Mouse (Mus musculus) MEL (cell line): ENCODE results near the gene Trpc7. TPM values are rescaled to one million over a fixed set of nuclear protein-coding genes. Genes with fewer than 3 reads are reported as not detected.

Source experiments
- DNase-seq: peaks from one replicate; pipeline ENCODE4 v3.0.0; 2011; ENCODE audit warnings: low read depth, low spot score
- H3K27ac ChIP-seq: 2 replicates; pipeline ENCODE4 v1.5.1; 2012; ENCODE audit warnings: low read depth, mild to moderate bottlenecking, control low read depth, low read length, moderate library complexity; ENCODE audit not compliant: control insufficient read depth
- H3K27me3 ChIP-seq, 2 experiments: fragments of 150-350 bp in 1 of 2; sonication (generic) in 1 of 2; 2 replicates each; pipeline ENCODE4 v1.6.1; 2012; ENCODE audit warnings: low read length in 2 of 2, mild to moderate bottlenecking in 2 of 2, improper control_type of control experiment in 1 of 2, moderate library complexity in 1 of 2; ENCODE audit not compliant: insufficient read depth in 2 of 2, control insufficient read depth in 1 of 2
- H3K36me3 ChIP-seq, 2 experiments: 2 replicates each; pipeline ENCODE4 v1.6.1; 2012 to 2014; ENCODE audit warnings: low read length in 2 of 2, improper control_type of control experiment in 1 of 2, inconsistent platforms in 1 of 2, mild to moderate bottlenecking in 1 of 2; ENCODE audit not compliant: insufficient read depth in 2 of 2, control insufficient read depth in 1 of 2
- H3K4me1 ChIP-seq, 2 experiments: fragments of 150-350 bp in 1 of 2; sonication (generic) in 1 of 2; 2 replicates each; pipeline ENCODE4 v1.6.1; 2012; ENCODE audit warnings: low read length in 2 of 2, improper control_type of control experiment in 1 of 2, mild to moderate bottlenecking in 1 of 2; ENCODE audit not compliant: insufficient read depth in 2 of 2, control insufficient read depth in 1 of 2
- H3K4me3 ChIP-seq, 2 experiments: fragments of 150-350 bp in 1 of 2; sonication (generic) in 1 of 2; 2 replicates each; pipeline ENCODE4 v1.5.1; 2012; ENCODE audit warnings: low read depth in 2 of 2, low read length in 2 of 2, mild to moderate bottlenecking in 2 of 2, moderate library complexity in 2 of 2, control low read depth in 1 of 2, improper control_type of control experiment in 1 of 2; ENCODE audit not compliant: control insufficient read depth in 1 of 2, insufficient read depth in 1 of 2
- H3K79me2 ChIP-seq: 2 replicates; pipeline ENCODE4 v1.6.1; 2012; ENCODE audit warnings: mild to moderate bottlenecking, low read length, moderate library complexity; ENCODE audit not compliant: control insufficient read depth, poor library complexity, insufficient read depth
- H3K9ac ChIP-seq: 2 replicates; pipeline ENCODE4 v1.6.1; 2012; ENCODE audit warnings: low read depth, mild to moderate bottlenecking, control low read depth, low read length, moderate library complexity; ENCODE audit not compliant: control insufficient read depth, poor library complexity, severe bottlenecking
- H3K9me3 ChIP-seq: fragments of 150-350 bp; sonication (generic); replicated peaks from 2 replicates; pipeline ENCODE4 v1.6.1; 2012; ENCODE audit warnings: mild to moderate bottlenecking, low read length, improper control_type of control experiment, moderate library complexity; ENCODE audit not compliant: insufficient read depth
- BHLHE40 ChIP-seq: IDR thresholded peaks from 2 replicates; pipeline ENCODE4 v1.6.1; 2012; ENCODE audit warnings: low read depth, mild to moderate bottlenecking, inconsistent platforms, low read length, improper control_type of control experiment, borderline replicate concordance
- CHD1 ChIP-seq: IDR thresholded peaks from 2 replicates; pipeline ENCODE4 v1.6.1; 2012; ENCODE audit warnings: low read depth, mild to moderate bottlenecking, inconsistent platforms, low read length, improper control_type of control experiment
- CHD2 ChIP-seq: IDR thresholded peaks from 2 replicates; pipeline ENCODE4 v1.6.1; 2011; ENCODE audit warnings: low read length, improper control_type of control experiment
- CTCF ChIP-seq, 3 experiments: IDR thresholded peaks in 2 of 3; conservative IDR thresholded peaks in 1 of 3; 2 replicates each; pipeline ENCODE4 v1.5.1; 2011 to 2012; ENCODE audit warnings: low read length in 3 of 3, low read depth in 2 of 3, mild to moderate bottlenecking in 2 of 3, improper control_type of control experiment in 1 of 3, inconsistent platforms in 1 of 3, mixed read lengths in 1 of 3, moderate library complexity in 1 of 3; ENCODE audit not compliant: control insufficient read depth in 1 of 3, insufficient read depth in 1 of 3, poor library complexity in 1 of 3, severe bottlenecking in 1 of 3
- GABPA ChIP-seq: IDR thresholded peaks from 2 replicates; pipeline ENCODE4 v1.6.1; 2012; ENCODE audit warnings: low read depth, mild to moderate bottlenecking, inconsistent platforms, low read length, improper control_type of control experiment, moderate library complexity
- MAZ ChIP-seq: IDR thresholded peaks from 2 replicates; pipeline ENCODE4 v1.6.1; 2012; ENCODE audit warnings: low read depth, mild to moderate bottlenecking, inconsistent platforms, low read length, improper control_type of control experiment
- MEF2A ChIP-seq: IDR thresholded peaks from 2 replicates; pipeline ENCODE4 v1.6.1; 2014; ENCODE audit warnings: low read depth, mild to moderate bottlenecking, inconsistent platforms, low read length, improper control_type of control experiment; ENCODE audit not compliant: poor library complexity, insufficient replicate concordance, severe bottlenecking; ENCODE audit errors: extremely low read depth
- MYB ChIP-seq: IDR thresholded peaks from 2 replicates; pipeline ENCODE4 v1.6.1; 2011; ENCODE audit warnings: mild to moderate bottlenecking, low read depth, low read length, improper control_type of control experiment
- MYC ChIP-seq: IDR thresholded peaks from 2 replicates; pipeline ENCODE4 v1.6.1; 2011; ENCODE audit warnings: low read depth, mild to moderate bottlenecking, low read length, improper control_type of control experiment, moderate library complexity
- NRF1 ChIP-seq: IDR thresholded peaks from 2 replicates; pipeline ENCODE4 v1.6.1; 2014; ENCODE audit warnings: low read depth, mild to moderate bottlenecking, inconsistent platforms, low read length, improper control_type of control experiment, moderate library complexity; ENCODE audit not compliant: poor library complexity, insufficient read depth, severe bottlenecking
- POLR2A ChIP-seq, 2 experiments: IDR thresholded peaks; 2 replicates each; pipeline ENCODE4 v1.6.1; 2011 to 2012; ENCODE audit warnings: low read length in 2 of 2, mild to moderate bottlenecking in 2 of 2, control low read depth in 1 of 2, improper control_type of control experiment in 1 of 2, low read depth in 1 of 2, moderate library complexity in 1 of 2; ENCODE audit not compliant: control insufficient read depth in 1 of 2, insufficient read depth in 1 of 2, poor library complexity in 1 of 2
- POLR2AphosphoS5 ChIP-seq: IDR thresholded peaks from 2 replicates; pipeline ENCODE4 v1.6.1; 2012; ENCODE audit warnings: low read depth, borderline replicate concordance, mild to moderate bottlenecking, inconsistent platforms, low read length, moderate library complexity, mixed read lengths
- RAD21 ChIP-seq: IDR thresholded peaks from 2 replicates; pipeline ENCODE4 v1.6.1; 2011; ENCODE audit warnings: mild to moderate bottlenecking, low read depth, low read length, improper control_type of control experiment
- SIN3A ChIP-seq: IDR thresholded peaks from 2 replicates; pipeline ENCODE4 v1.6.1; 2012; ENCODE audit warnings: low read length, improper control_type of control experiment, inconsistent platforms
- SMC3 ChIP-seq: IDR thresholded peaks from 2 replicates; pipeline ENCODE4 v1.6.1; 2011; ENCODE audit warnings: low read depth, low read length, improper control_type of control experiment
- TAL1 ChIP-seq: IDR thresholded peaks from 2 replicates; pipeline ENCODE4 v1.6.1; 2012; ENCODE audit warnings: mild to moderate bottlenecking, inconsistent platforms, low read length, moderate library complexity, mixed read lengths
- TCF12 ChIP-seq: IDR thresholded peaks from 2 replicates; pipeline ENCODE4 v1.6.1; 2014; ENCODE audit warnings: low read depth, mild to moderate bottlenecking, inconsistent platforms, low read length, improper control_type of control experiment, moderate library complexity
- UBTF ChIP-seq: IDR thresholded peaks from 2 replicates; pipeline ENCODE4 v1.6.1; 2012; ENCODE audit warnings: low read depth, mild to moderate bottlenecking, inconsistent platforms, low read length, improper control_type of control experiment, moderate library complexity, borderline replicate concordance; ENCODE audit not compliant: insufficient read depth
- USF1 ChIP-seq: IDR thresholded peaks from 2 replicates; pipeline ENCODE4 v1.6.1; 2014; ENCODE audit warnings: low read depth, mild to moderate bottlenecking, inconsistent platforms, low read length, improper control_type of control experiment, moderate library complexity
- ZKSCAN1 ChIP-seq: IDR thresholded peaks from 2 replicates; pipeline ENCODE4 v1.6.1; 2012; ENCODE audit warnings: low read depth, mild to moderate bottlenecking, inconsistent platforms, low read length, improper control_type of control experiment, moderate library complexity
- ZNF384 ChIP-seq: IDR thresholded peaks from 2 replicates; pipeline ENCODE4 v1.6.1; 2012; ENCODE audit warnings: low read depth, mild to moderate bottlenecking, inconsistent platforms, low read length, improper control_type of control experiment
- polyA plus RNA-seq, 2 experiments: library from polyadenylated mRNA; stranded (reverse) in 1 of 2; unstranded in 1 of 2; fragments of >175 nt in 1 of 2; fragments of >200 nt in 1 of 2; gene quantifications; 2 replicates each; pipeline versions ENCODE4 v1.2.1 to v1.2.4; 2012; ENCODE audit warnings: low replicate concordance in 2 of 2, low read depth in 1 of 2; ENCODE audit not compliant: insufficient read length in 2 of 2, insufficient read depth in 1 of 2, missing spikeins in 1 of 2
- total RNA-seq: library from RNA; depleted of rRNA; stranded (reverse); fragments of 300-350 nt; gene quantifications from 2 replicates; pipeline ENCODE4 v1.2.3, GENCODE M21; 2012

Gene Trpc7
- total and polyA plus RNA-seq, 3 experiments = not detected

GRCm38 (mm10) chr13:56882931-56883330 is 12.9 kb downstream of the Trpc7 start:
- no peak for DNase-seq
- Histone ChIP-seq H3K27me3 (no peaks in the 10 kb centered on the region), H3K36me3 (no peaks in the 10 kb centered on the region), H3K9ac (no peak overlapping the region), H3K4me1 (no peaks in the 10 kb centered on the region), H3K4me3 (no peak overlapping the region), H3K9me3 (no peaks in the 10 kb centered on the region), H3K27ac (no peak overlapping the region), H3K79me2 (no peaks in the 10 kb centered on the region)
- no peak for TF ChIP-seq BHLHE40
- no peak for TF ChIP-seq MYB
- TF ChIP-seq NRF1 = no peak

- no peaks in the 10 kb centered on the region for H3K79me2 ChIP-seq
- no peak for DNase-seq
- no peaks in the 10 kb centered on the region for H3K4me1 ChIP-seq
- H3K4me3 ChIP-seq = no peak overlapping the region
- no peak overlapping the region for H3K9ac ChIP-seq
- no peak for TF ChIP-seq ZKSCAN1
- TF ChIP-seq TCF12 = no peak
- no peak for TF ChIP-seq TAL1
- no peak for TF ChIP-seq UBTF
- TF ChIP-seq ZNF384 = no peak
- TF ChIP-seq SMC3 = no peak
- TF ChIP-seq GABPA = no peak
- TF ChIP-seq POLR2AphosphoS5 = no peak
- no peak for TF ChIP-seq MYC
- no peak for TF ChIP-seq RAD21
- H3K9me3 ChIP-seq = no peaks in the 10 kb centered on the region
- no peaks in the 10 kb centered on the region for H3K36me3 ChIP-seq
- H3K27ac ChIP-seq = no peak overlapping the region
- no peaks in the 10 kb centered on the region for H3K27me3 ChIP-seq
These were observed 31.2 kb downstream of the Trpc7 start for GRCm38 (mm10) chr13:56864567-56864966.

GRCm38 (mm10) chr13:56862011-56862410 is 33.8 kb downstream of the Trpc7 start:
- Histone ChIP-seq H3K27me3 (no peaks in the 10 kb centered on the region), H3K27ac (no peak overlapping the region), H3K79me2 (no peaks in the 10 kb centered on the region), H3K4me1 (no peaks in the 10 kb centered on the region), H3K9ac (no peak overlapping the region), H3K36me3 (no peaks in the 10 kb centered on the region), H3K9me3 (no peaks in the 10 kb centered on the region), H3K4me3 (no peak overlapping the region)
- DNase-seq = no peak
- TF ChIP-seq CTCF (IDR thresholded peaks at IDR 0.05 in 2 of 3, conservative IDR thresholded peaks at IDR 0.05 in 1 of 3; ENCODE audit: control insufficient read depth in 1 of 3, insufficient read depth in 1 of 3, low read depth in 2 of 3, low read length in 3 of 3, poor library complexity in 1 of 3, severe bottlenecking in 1 of 3) (no peak), TCF12 (no peak), MYC (no peak), MEF2A (no peak), GABPA (no peak), SIN3A (no peak), RAD21 (no peak), CHD1 (no peak), USF1 (no peak), TAL1 (no peak), CHD2 (no peak), POLR2A (IDR thresholded peaks at IDR 0.05; ENCODE audit: control insufficient read depth in 1 of 2, insufficient read depth in 1 of 2, low read depth in 1 of 2, low read length in 2 of 2, poor library complexity in 1 of 2) (no peak), MAZ (no peak), SMC3 (no peak)
